Mouse (Mus musculus): Measurements from ENCODE around the gene Gbgt1.

- no peak for TF ChIP-seq CTCF (IDR thresholded peaks at IDR 0.05; ENCODE audit: low read depth)
- no peak for TF ChIP-seq EP300 (IDR thresholded peaks at IDR 0.05; ENCODE audit: low read depth)
Measured at GRCm38 (mm10) chr2:28549157-28549556, 52.5 kb downstream of the Gbgt1 start.

Data from heart, postnatal 0 days (tissue).